Mouse (Mus musculus) erythroblast, embryonic 14.5 days (primary cell): ENCODE data around the gene Fads3. TPM values are rescaled to one million over a fixed set of nuclear protein-coding genes. Genes with fewer than 3 reads are reported as not detected.

Experiments
- H3K27me3 ChIP-seq: 2 replicates; pipeline ENCODE4 v1.6.1; 2012; ENCODE audit warnings: inconsistent platforms; ENCODE audit not compliant: control insufficient read depth
- H3K36me3 ChIP-seq: 2 replicates; pipeline ENCODE4 v1.6.1; 2012; ENCODE audit warnings: mild to moderate bottlenecking, inconsistent platforms; ENCODE audit not compliant: control insufficient read depth
- H3K4me1 ChIP-seq: 2 replicates; pipeline ENCODE4 v1.6.1; 2012; ENCODE audit warnings: inconsistent platforms; ENCODE audit not compliant: control insufficient read depth
- H3K4me3 ChIP-seq: replicated peaks from 2 replicates; pipeline ENCODE3; 2012; ENCODE audit warnings: moderate library complexity, mild to moderate bottlenecking, inconsistent platforms
- H3K9me3 ChIP-seq: 2 replicates; pipeline ENCODE4 v1.6.1; 2012; ENCODE audit warnings: low read length, inconsistent platforms, mixed read lengths; ENCODE audit not compliant: control insufficient read depth
- GATA1 ChIP-seq: IDR thresholded peaks from 2 replicates; pipeline ENCODE4 v1.6.1; 2012; ENCODE audit warnings: low read length, inconsistent platforms, mixed read lengths
- TAL1 ChIP-seq: IDR thresholded peaks from 3 replicates; pipeline ENCODE4 v1.6.1; 2012; ENCODE audit warnings: low read length, inconsistent platforms, mixed read lengths
- polyA plus RNA-seq: library from polyadenylated mRNA; stranded (reverse); fragments of >175 nt; gene quantifications from 2 replicates; pipeline ENCODE4 v1.2.3, GENCODE M21; 2012

Fads3 gene
- polyA plus RNA-seq, 1 experiment = 13.7 TPM

DNA sequence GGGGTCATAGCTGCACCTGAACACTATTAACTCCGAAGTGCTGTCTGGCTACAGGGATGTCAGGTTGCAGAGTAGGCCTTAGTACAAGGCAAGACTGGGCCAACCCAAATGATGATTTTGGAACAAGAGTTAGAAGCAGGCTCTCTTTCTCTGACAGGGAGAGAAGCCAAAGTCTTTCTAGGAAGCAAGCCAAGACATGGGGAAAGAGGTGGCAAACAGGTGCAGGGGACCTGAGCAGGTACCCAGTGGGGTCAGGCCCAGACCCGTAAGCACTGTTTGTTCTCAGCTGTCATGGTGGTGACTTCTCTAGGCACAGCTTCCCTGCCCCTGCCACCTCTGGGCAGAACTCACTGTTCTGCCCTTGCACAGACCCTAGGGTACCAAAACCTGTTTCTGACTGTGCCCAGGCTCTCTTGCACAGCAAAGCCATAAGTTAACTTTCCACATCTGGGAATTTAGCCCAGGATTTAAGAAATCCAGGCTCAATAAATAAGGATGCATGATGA lies 55.1 kb downstream of the Fads3 start:
- Histone ChIP-seq H3K4me3 (no peak overlapping the region), H3K27me3 (no peaks in the 10 kb centered on the region), H3K36me3 (peaks cover 54% of the 10 kb centered on the region), H3K4me1 (peaks cover 68% of the 10 kb centered on the region), H3K9me3 (no peaks in the 10 kb centered on the region)
- TF ChIP-seq TAL1 (no peak), GATA1 (no peak)

DNA sequence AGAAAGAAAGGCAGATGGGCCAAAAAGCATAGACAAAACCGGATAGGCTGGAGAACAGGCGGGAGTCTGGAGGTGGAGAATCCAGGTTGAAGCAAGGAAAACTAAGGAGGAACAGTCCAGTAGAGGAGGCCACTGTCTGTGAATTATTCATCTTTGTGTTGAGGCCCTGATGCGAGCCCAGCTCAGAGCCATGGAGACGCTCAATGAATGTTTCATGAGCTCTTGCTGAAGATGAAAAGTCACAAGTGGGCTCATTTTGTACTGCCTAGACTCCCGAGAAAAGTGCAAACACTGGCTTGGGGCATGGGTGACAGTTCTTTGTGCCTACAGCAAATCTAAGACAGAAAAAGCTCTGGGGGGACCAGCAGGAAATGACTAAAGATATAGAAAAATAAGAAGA lies 56.5 kb downstream of the Fads3 start:
- no peak for TF ChIP-seq GATA1
- TF ChIP-seq TAL1 = no peak
- Histone ChIP-seq H3K4me1 (peaks cover 74% of the 10 kb centered on the region), H3K9me3 (no peaks in the 10 kb centered on the region), H3K36me3 (peaks cover 46% of the 10 kb centered on the region), H3K27me3 (no peaks in the 10 kb centered on the region), H3K4me3 (no peak overlapping the region)

DNA sequence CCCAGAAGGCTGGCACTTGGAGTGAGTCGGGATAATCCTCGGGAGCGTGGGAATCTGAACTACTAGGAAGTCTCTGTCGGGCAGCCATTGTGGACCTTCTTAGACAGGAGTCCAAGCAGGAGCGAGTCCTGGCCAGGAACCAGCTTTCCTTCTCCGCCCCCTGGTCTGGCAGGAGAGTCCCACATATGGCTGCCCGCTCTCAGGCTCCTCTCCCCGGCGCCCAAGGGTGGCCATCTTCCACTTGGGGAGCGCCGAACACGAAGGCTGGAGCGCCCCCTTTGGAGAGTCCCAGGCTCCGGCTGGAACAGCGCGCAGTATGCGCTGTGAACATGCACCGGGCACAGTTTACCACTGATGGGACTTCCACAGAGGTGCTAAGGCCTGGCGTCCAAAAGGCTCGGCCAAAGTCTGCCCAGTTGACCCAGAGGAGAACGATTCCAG lies 59.3 kb downstream of the Fads3 start:
- Histone ChIP-seq H3K27me3 (no peaks in the 10 kb centered on the region), H3K36me3 (peaks cover 28% of the 10 kb centered on the region), H3K4me3 (peak overlapping the region; percentile 85), H3K9me3 (no peaks in the 10 kb centered on the region), H3K4me1 (peaks cover 76% of the 10 kb centered on the region)
- TF ChIP-seq GATA1 = no peak
- TF ChIP-seq TAL1 = no peak

- H3K4me3 ChIP-seq = peak within 1 kb of the TSS; percentile 85
- H3K27me3 ChIP-seq = no peaks in the 10 kb centered on the region
- H3K4me1 ChIP-seq = peaks cover 72% of the 10 kb centered on the region
- TF ChIP-seq TAL1 (no peak), GATA1 (no peak)
- H3K36me3 ChIP-seq = peaks cover 20% of the 10 kb centered on the region
- no peaks in the 10 kb centered on the region for H3K9me3 ChIP-seq
Observed at GRCm38 (mm10) chr19:10101341-10102053, 60.1 kb downstream of the Fads3 start, which contains the start of gene Fads2. Gene Fads2, minus strand, starts transcription at chr19:10101746.

DNA sequence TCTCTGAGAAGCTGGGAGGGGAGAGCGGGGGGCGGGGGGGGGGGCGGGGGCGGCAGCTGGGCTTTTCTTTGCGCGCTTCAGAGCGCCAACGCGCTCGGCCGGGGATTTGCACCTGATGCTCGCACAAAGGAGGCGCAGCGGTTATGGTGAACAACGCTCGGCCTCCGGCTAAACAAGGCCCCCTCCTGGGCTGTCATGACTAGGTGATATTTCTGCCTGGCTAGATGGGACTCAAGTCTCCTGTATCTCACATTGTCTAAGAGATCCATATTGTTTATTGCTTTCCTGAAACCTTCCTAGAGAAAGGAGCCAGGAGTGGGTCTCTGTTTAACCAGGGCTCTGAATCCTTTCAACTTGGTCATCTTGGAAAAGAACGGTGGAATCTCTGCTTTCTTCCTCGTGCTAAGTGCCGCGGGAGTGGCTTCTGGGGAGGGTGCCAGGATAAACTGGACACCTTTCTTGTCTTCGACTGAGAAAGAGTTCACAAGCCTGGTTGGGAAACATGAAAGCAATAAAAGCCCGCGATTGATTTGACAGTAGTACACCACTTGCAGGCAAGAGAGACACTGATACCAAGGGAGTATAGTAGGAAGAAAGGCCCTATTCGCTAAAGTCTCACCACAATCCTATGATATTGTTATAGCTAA lies 60.8 kb downstream of the Fads3 start:
- H3K36me3 ChIP-seq = peaks cover 13% of the 10 kb centered on the region
- no peaks in the 10 kb centered on the region for H3K27me3 ChIP-seq
- TF ChIP-seq TAL1 (no peak), GATA1 (no peak)
- H3K4me3 ChIP-seq = peak overlapping the region; percentile 85
- peaks cover 68% of the 10 kb centered on the region for H3K4me1 ChIP-seq
- H3K9me3 ChIP-seq = no peaks in the 10 kb centered on the region

DNA sequence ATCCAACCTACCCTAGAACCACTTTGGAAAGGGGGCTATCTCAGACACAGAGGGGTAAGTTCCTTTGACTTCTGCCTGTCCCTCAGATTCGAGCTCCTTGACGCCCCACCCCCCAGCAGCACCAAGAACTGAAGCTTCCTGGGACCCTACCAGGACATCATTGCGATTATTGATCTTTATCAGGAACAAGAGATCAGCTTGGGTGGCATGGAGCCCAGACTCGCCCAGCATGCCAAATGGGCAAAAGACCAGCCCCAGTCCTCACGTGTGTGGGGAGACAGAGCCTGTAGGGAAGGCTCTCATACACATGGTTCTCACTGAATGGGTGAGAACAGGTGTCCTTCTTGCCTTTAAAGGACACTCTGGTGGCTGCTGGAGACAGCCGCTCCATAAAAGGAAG lies 62.9 kb downstream of the Fads3 start:
- no peak for TF ChIP-seq TAL1
- no peak for TF ChIP-seq GATA1

GRCm38 (mm10) chr19:10105034-10105493 lies 63.7 kb downstream of the Fads3 start:
- H3K4me3 ChIP-seq = no peak overlapping the region
- H3K4me1 ChIP-seq = peaks cover 55% of the 10 kb centered on the region
- H3K36me3 ChIP-seq = no peaks in the 10 kb centered on the region
- peak; percentile 38; the same call in 1 of the 3 replicates for TF ChIP-seq TAL1
- TF ChIP-seq GATA1 = no peak
- H3K27me3 ChIP-seq = no peaks in the 10 kb centered on the region
- H3K9me3 ChIP-seq = no peaks in the 10 kb centered on the region

More for the DNA sequence above, 62.9 kb downstream of the Fads3 start:
- Histone ChIP-seq H3K4me1 (peaks cover 60% of the 10 kb centered on the region), H3K4me3 (no peak overlapping the region), H3K9me3 (no peaks in the 10 kb centered on the region), H3K36me3 (no peaks in the 10 kb centered on the region; the same call in 1 of the 2 replicates), H3K27me3 (no peaks in the 10 kb centered on the region)

- Histone ChIP-seq H3K9me3 (no peaks in the 10 kb centered on the region), H3K4me1 (peaks cover 39% of the 10 kb centered on the region), H3K36me3 (no peaks in the 10 kb centered on the region)
Observed at GRCm38 (mm10) chr19:10106634-10107033, 65.3 kb downstream of the Fads3 start.

GRCm38 (mm10) chr19:10107051-10107611 lies 65.8 kb downstream of the Fads3 start:
- TF ChIP-seq TAL1 = no peak
- TF ChIP-seq GATA1 = no peak
- H3K4me1 ChIP-seq = peaks cover 34% of the 10 kb centered on the region
- H3K4me3 ChIP-seq = no peak overlapping the region
- H3K9me3 ChIP-seq = no peaks in the 10 kb centered on the region
- no peaks in the 10 kb centered on the region for H3K36me3 ChIP-seq
- no peaks in the 10 kb centered on the region for H3K27me3 ChIP-seq

More at GRCm38 (mm10) chr19:10106634-10107033, 65.3 kb downstream of the Fads3 start:
- Histone ChIP-seq H3K4me3 (no peak overlapping the region), H3K27me3 (no peaks in the 10 kb centered on the region)
- no peak for TF ChIP-seq GATA1
- no peak for TF ChIP-seq TAL1
